Mouse (Mus musculus): ENCODE results near the gene Nrbf2.

The Nrbf2 gene

DNA sequence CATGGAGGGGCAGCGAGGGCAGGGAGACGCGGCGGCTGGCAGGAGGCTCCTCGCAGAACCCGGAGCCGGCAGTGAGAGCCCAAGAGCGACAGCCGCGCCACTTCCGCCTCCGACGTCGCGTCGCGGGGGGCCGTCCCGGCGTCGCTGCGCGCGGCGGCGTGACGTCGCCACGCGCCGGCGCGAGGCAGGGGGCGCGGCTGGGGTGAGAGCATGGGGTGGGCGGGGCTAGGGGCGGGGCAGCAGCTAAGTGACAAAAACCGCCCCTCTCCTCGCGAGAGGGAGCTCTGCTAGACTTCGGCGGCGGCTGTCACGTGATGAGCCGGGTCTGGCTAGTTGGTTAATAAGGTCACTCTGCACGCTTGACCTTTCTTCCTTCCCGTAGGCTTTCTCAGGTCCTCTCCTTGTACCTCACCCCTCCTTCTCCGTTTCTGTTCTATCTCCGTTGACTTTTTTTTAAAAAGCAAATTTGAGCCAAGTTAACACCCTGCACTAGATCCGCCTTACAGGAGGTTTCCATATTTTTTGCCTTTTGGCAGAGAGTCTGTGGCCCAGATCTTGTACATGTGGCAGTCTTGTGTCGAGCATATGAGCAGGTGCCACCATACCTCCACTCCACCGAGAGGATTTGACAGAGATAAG is at the start of gene Nrbf2:
Gene Nrbf2, minus strand, starts transcription at position 130 of the 639 bp plus-strand sequence.
- DNase-seq = peak; percentile 83 to 90

DNA sequence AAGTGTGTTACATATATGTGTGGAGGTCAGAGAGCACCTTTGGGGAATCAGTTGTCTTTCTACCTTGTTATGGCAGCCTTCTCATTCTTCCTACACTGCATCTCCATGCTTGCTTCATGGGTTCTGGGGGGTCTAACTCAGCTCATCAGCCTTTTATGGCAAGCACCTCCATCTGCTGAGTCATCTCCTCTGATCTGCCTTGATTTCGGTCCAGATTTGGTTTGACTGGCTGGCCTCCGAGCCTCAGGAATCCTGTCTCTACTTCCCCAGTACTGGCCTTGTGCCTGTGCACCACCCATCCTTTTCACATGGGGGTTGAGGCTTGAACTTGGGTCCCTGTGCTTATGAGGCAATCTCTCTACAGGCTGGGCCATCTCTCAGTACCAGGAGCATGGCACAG is 45.5 kb upstream of the Nrbf2 start:
- DNase-seq = no peak

DNA sequence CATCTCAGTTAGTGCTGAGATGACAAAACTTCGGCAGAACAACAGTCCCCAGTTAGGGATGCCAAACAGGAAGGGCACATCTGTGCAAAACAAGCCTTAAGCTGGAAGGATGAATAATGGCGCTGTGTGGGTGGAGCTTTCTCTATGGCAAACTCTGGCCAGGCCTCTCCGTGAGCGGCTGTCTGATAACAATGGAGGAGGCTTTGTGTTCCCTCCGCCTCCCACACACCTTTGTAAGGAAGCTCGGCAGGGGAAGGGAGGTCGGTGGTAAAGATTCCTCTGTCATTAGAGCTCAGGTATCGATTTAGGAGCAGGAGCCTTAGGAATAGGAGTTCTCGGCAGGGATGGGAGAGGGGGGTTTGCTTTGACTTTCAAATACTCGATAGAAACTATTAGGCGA is 44.6 kb upstream of the Nrbf2 start:
- DNase-seq = no peak

DNA sequence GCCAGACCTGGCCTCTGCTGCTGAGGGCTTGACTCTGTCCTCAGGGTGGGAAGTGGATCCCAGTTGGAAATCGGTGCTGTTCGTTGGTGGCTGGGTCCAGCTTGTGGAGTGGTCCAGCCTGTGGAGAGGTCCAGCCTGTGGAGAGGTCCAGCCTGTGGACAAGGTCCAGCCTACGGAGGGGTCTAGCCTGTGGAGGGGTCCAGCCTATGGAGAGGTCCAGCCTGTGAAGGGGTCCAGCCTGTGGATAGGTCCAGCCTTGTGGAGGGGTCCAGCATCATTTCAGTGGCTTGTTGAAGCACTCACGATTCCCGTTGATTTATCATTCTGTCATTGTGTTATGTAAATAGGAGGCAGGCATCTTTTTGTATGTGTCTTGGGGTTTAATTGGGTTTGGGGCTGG is 43.1 kb upstream of the Nrbf2 start:
- DNase-seq = no peak

DNA sequence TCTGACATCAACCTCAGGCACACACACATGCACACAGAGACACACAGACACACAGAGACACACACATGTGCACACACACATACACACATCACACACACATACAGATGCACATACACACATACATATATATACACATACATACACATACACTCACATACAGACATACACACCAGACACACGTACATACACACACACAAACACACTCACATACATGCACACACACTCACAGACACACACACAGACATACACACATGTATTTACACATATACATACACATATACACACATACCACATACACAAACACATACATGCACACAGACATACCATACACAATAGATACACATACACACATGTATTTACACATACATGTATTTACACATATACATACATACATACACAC is 38.9 kb upstream of the Nrbf2 start:
- DNase-seq = no peak

DNA sequence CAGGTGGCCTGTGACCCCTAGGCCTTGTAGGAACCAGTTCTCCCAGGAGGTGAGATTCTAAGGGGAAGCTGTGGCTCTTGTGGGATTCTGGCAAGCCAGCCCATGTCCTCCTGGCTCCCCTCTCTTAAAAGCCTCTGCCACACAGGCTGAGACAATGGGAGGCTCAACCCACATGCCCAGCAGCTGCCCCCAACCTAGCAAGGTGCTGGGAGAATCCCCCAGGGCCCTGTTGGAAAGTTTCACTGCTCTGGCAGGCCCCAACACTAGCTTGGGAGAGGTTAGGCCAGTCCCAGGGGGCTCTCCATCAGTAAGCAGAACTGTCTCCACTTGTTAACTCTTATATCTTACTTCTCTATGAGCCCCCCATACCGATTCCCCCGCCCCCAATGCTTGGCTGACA is 36.3 kb upstream of the Nrbf2 start:
- DNase-seq = no peak

DNA sequence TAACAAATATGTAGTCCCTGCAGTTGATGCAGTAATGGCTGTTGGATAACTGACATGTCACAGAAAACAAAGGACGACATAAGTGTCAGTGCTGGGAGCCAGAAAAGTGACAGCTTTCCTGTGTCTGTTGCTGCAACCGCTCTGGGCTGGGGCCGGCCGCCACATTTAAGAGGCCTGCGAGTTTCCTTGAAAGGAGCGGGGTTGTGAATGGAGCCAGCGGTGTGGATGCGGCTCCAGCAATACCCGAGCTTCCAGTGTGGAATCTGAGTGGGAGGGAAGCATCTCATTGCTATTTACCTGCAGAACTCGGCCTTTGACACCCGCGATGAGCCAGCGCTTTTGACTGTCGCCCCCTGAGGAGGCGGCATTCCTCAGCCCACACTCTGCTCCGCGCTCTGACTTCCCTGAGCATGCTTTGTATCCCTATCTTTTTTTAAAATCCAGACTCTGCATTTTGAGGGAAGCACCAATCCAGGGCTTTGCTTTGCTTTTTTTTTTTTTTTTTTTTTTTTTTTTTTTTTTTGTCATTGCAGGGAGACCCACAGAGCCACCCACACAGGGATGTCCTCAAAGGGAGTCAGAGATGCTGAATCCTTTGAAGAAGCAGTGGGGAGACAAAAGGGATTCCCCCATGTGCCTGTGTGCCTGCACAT is 35.2 kb upstream of the Nrbf2 start:
- DNase-seq = no peak

DNA sequence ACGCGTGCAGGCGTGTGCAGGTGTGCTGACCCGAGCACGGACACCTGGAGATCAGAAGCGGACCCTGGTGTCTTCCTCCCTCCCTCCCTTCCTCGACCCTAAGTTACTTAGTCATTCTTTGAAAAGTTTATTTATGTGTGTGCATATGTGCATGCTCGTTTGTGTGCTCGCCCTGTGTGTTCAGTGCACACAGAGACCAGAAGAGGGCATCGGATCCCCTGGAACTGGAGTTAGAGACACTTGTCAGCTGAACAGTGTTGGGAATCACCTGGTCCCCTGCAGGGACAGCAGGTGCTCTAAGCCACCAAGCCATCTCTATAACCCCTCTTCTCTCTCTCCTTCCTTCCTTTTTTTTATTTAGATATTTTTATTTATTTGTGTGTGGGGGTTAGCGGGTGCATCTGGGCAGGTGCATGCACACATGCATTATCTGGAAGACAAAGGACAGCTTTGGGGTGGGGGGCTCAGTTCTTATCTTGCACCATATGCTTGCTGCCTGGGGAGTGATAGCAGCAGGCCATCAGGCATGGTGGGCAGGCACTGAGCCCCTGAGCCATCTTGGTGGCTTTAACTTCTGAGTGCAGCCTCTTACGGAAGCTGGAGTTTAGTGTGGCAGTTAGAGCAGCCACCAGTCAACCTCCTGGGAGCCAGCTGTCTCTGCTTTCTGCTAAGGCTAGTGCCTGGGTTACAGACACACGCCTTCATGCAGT is 34.1 kb upstream of the Nrbf2 start:
- no peak for DNase-seq

DNA sequence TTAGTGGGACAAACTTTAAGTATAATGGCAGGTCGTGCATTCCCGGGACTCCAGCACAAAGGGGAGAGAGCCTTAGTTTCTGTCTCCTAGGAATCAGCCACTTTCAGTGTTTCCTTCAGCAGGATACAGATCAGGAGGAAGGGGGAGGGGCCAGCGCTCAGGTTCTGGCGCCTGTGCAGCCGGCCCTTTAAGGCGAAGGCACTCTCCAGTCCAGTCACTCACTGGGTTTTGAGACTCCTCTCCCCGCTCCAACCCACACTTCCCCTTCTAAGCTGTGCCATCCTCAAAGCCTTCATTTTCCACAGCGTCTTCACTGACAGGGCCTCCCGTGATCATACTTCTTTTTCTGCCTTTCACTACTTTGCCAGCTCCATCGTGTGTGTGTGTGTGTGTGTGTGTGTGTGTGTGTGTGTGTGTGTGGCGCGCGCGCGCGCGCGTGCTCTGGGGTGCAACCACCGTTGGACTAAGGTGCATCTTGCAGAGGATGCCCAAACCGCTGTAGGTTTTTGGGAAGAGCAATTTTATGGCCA is 32.9 kb upstream of the Nrbf2 start:
- DNase-seq = no peak

DNA sequence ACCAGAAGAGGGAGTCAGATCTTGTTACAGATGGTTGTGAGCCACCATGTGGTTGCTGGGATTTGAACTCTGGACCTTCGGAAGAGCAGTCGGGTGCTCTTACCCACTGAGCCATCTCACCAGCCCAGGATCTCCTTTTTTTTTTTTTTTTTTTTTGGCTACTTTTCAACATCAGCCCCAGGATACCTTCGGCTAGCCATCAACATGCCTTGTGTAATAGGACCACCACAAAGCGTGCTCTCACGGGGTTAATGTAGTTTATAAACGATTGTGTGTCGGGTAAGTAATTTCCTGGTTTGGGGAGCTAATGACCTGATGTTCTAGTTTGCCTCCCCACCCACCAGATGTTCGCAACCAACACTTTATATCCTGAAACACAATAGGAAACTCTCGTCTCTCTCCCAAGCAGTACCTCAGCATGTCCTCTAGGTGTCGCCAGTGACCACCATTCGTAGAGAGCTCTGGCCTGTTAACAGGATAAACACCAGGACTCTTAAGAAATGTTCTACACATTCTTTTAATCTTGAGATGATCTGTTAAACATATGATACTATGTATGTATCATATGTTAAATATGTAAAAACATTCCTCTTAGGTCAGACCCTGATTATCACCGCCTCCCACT is 29.8 kb upstream of the Nrbf2 start:
- peak; percentile 44 to 57 for DNase-seq

DNA sequence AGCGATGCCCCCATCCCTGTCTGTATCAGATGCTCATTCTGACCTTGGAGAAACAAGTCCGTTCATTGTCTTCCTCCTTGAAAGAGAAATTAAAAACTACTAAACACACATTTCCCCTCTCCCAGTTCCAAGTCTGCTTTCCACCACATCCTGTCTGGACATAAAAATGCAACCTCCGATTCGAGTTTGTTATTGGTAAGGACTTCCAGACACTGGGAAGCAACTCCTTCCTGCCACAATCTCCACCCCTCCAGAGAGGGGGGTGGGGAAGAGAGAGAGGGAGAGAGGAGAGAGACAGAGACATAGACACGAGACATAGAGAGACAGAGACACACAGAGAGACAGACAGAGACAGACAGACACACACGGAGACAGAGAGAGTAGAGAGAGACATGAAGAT is 27.4 kb upstream of the Nrbf2 start:
- DNase-seq = no peak

DNA sequence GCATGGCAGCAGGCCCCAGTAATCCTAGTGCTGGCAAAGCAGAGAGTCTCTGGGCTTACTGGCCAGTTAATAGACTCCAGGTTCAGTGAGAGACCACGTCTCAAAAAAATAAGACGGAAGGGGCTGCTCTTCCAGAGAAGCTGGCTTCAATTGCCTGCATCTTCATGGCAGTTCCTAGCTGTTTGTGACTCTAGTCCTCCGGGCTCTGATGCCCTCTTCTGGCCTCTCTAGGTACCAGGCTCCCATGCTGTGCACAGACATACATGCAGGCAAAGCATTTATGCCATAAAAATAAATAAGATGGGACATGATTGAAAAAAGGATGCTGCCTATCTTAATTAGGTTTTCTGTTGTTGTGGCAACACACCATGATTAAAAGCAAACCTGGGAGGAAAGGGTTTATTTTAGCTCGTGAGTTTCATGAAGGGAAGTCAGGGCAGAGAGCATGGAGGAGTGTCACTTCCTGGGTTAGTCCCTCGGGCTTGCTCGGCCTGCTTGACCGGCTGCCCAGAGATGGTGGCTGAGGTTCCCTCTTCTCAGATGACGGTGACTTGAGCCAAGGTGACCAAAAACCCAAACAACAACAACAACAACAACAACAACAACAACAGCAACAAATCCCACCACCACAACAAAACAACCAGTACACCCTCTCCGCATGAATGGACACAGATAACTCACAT is 26.3 kb upstream of the Nrbf2 start:
- peak; percentile 35 to 53 for DNase-seq

DNA sequence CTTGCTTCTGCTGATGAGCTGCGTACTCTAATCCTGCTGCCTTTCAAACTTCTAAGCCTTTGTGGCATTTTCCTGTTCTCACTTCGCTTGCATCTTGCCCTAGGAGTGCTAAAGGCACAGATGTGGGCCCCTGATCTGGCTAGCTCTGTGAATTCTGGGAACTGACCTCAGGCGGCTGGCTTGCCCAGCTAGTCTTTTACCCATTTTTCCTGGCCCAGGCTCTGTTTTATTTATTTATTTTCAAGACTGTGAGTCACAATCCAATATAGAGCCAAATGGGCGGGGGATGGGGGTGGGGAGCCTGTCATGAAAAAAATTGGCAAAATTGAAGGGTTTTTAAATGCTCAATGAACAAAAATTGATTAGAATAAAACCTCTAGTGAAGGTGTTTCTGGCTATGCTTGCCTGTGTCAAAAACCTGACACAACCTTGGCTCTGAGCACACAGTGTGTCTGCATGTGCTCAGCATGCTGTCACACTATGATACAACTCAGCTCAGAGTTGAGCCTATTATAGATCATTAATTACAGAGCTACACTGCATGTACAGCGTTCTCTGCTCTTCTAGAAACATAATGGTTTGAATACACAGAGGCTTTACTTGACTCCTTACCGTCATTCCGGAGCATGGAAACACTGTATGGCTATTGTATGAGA is 24.5 kb upstream of the Nrbf2 start:
- no peak for DNase-seq

DNA sequence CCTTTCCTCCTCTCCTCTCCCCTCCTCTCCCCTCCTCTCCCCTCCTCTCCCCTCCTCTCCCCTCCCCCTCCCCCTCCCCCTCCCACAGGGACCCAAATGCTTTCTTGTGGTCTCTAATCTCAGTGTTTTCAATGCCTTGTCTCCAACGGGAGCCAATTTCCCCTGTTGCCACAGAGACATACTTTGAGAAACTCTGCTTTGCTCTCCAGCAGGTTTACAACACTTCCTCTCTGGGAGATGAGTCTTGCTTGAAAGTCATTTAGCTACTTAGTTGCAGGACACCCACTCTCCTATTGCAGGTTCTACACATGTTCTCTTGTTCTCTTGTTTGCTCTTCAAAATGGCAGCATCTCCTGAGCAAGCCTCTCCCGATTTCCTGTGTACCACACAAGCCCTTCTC is 17.2 kb upstream of the Nrbf2 start:
- DNase-seq = no peak

DNA sequence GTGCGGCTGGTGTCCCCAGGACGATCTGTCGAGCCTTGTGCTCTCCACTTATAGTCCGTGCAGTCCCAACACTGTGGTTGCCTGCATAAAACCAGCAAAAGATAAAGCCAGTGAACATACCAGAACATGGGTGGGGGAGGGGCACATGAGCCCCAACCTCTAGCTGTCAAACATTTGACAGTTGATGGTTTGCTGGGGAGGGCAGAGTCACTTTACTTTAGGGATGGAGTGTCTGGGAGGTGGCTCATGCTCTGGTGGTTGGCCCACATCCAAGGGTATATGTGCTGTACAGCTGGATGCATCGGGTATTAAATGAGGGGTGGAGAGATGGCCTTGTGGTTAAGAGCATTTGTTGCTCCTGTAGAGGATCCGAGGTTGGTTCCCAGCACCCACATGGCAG is 15.9 kb upstream of the Nrbf2 start:
- DNase-seq = no peak

DNA sequence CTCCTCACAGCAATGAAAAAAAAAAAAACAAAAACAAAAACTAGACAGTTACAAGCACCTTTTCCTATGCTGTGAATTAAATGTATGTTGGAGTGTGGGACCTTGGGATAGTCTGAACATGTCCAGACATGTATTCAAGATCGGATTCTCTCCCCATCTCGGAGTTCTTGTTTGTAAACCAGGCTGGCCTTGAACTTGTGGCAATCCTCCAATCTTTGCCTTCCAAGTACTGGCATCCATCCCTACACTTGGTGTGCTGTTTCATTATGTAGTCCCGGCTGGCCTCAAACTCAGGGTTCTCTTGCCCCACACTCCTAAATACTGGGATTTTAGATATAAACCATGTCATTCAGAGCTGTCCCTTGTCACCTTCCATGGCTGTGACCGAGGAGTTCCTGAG is 14.2 kb upstream of the Nrbf2 start:
- no peak for DNase-seq

DNA sequence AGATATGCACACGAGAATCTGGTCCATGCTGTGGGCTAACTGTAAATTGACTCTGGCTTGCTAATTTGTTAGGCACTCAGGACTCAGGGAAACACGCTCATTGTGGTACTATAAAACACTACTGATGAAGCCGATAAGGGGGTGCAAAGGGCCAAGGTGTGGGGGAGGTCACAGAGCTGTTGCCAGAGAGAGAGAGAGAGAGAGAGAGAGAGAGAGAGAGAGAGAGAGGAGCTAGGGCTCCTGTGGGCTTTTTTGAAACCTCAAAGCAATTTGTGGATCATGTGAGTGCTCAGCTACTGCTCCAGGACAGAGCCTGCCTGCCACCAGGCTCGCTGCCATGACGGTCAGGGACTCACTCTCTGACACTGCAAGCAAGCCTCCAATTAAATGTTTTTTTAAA is 13.8 kb upstream of the Nrbf2 start:
- no peak for DNase-seq

DNA sequence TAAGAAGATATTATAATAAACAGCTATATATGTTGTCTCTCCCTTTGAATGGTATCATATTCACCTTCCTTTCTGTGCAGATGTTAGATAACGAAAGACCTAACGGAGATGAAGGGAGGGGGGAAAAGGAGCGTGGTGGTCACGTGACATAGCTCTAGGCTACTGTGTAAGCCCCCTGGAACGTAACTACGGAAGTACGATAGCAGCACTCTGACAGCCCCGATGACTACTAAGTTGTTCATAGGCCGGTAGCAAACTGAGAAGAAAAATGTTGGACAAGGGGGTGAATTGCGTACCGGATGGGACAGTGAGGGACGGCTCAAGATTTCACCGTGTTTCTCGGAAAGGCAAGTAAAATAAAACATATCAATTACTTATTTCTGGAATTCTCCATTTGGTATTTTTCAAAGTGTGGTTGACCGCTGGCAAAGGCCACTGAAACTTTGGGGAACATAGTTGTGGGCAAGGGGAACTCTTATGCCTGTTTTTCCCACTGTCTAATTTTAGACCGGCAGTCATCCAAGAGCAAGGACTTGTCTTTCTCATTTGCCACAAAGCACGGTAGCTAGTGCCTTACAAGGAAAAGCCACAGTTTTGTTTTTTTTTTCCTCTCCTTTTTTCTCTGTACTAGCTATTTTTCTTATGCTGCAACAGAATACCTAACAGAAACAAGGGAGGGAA is 12.2 kb upstream of the Nrbf2 start:
- no peak for DNase-seq

DNA sequence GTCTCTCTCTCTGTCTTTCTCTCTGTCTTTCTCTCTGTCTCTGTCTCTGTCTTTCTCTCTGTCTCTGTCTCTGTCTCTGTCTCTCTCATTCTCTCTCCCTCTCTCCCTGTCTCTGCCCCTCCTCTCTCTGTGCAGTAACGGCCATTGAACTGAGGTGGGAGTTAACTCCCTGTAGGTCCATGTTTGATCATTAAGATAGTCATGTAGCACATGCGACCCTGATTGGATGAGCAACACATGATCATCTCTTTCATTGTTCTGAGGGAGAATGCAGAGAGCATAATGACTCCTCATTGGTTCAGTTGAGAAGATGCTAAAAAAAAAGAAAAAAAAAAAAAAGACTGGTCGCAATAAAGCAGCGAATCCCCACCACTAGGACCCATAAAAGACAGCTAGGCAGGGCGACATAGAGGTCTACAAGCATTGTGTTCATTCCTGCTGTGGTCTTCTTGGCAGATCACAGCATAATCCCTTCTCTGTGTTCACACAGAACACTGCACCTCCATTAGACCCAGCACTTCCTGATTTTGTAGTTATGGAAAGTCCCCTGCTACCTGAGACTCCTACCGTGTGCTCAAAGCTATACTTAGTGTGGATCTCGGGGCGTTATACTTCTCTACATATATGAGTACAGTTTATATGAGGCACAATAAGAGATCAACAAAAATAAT is 11.5 kb upstream of the Nrbf2 start:
- no peak for DNase-seq

DNA sequence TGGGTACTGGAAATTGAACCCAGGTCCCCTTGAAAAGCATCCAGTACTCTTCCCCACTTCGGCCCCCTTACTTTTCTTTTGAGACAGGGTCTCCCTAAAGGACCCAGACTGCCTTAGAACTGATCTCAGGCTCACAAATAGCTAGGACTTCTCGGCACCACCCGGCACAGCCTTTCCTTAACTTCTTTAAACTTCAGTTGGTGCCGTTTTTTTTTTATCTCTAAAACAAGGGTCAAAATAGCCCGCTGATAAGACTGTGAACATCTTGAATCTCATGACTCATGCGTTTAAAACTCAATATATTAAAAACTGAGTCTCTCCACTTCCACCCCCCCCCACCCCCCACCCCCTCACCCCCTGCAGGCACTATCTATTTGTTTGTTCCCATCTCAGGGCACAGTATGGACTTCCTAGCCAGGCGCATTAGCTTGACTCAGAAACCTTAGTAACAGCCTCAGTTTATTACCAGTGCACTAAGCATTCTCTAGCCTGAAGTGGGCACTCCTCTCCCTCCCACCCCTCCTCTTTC is 10.9 kb upstream of the Nrbf2 start:
- no peak for DNase-seq

DNA sequence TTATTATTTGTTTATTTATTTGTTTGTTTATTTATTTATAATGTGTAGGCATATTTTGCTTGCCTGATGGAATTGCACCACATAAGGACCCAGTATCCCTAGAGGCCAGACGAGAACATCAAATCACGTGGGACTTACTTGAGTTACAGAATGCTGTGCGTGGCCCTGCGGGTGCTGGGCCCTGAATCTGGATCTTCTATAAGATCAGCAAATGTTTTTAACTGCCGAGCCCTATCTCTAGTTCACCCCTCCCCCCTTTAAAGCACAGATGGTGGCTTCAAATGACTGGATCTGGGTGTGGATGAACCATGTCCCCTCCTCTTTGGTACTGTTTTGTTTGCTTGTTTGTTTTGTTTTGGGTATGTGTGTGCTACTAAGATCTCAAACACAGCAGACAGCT is 10.2 kb upstream of the Nrbf2 start:
- DNase-seq = no peak

Data from cerebellum, adult 18-20 months (tissue).